In genomic region chr14:58076030-58076521, GRCm38 (mm10) we compare ENCODE assay signal across 8 mouse cellular contexts. TPM values are rescaled to one million over a fixed set of nuclear protein-coding genes. Genes with fewer than 3 reads are reported as not detected.
A peak's percentile ranks its signal among the peaks of the same experiment; 100 is the strongest.
DNase-seq lines count a peak whose midpoint lies in the region; ATAC-seq and TF ChIP-seq lines count a peak whose summit lies in the region.
"Had no signal": no experiment of that assay in that cellular context is flagged by ENCODE, and none has a peak within 500 bp of the region (broad histone marks: within the 10 kb centered on the region; RNA-seq: fewer than 3 reads in every experiment).

No protein-coding gene starts in this region.

- WGBS in forebrain, embryonic 10.5 days: under 1% methylated on average over 40 of the region's 40 CpGs
- 0% methylated on average over 29 of the region's 40 CpGs for WGBS in hindbrain, embryonic 11.5 days
- WGBS in stomach, embryonic 14.5 days: under 1% methylated on average over 36 of the region's 40 CpGs

- ATAC-seq in hindbrain, embryonic 11.5 days (ENCODE audit: low FRiP score): peak; percentile 63
- peak; percentile 74 for ATAC-seq in stomach, embryonic 14.5 days (ENCODE audit: insufficient number of reproducible peaks, insufficient read depth, low FRiP score, low read depth)

- H3K27ac ChIP-seq in bone marrow macrophage, adult 2 months (ENCODE audit: insufficient read depth, low read depth, low read length): no peak overlapping the region
- peak overlapping the region; percentile 53; the same call in 1 of the 2 replicates for H3K27ac ChIP-seq in forebrain, embryonic 10.5 days
- peak overlapping the region; percentile 77 for H3K27ac ChIP-seq in hindbrain, embryonic 11.5 days (ENCODE audit: low read depth, low read length)
- peak overlapping the region; percentile 69 for H3K27ac ChIP-seq in stomach, embryonic 14.5 days (ENCODE audit: low read length)

- no peaks in the 10 kb centered on the region for H3K9me3 ChIP-seq in forebrain, embryonic 10.5 days
- H3K9me3 ChIP-seq in hindbrain, embryonic 11.5 days (ENCODE audit: control insufficient read depth, low read length): no peaks in the 10 kb centered on the region
- H3K9me3 ChIP-seq in stomach, embryonic 14.5 days (ENCODE audit: control insufficient read depth, low read depth, low read length): no peaks in the 10 kb centered on the region

- H3K27me3 ChIP-seq in forebrain, embryonic 10.5 days (ENCODE audit: poor library complexity, severe bottlenecking): peaks cover 86% of the 10 kb centered on the region
- H3K27me3 ChIP-seq in hindbrain, embryonic 11.5 days (ENCODE audit: control insufficient read depth, insufficient read depth, low read length): peaks cover 56% of the 10 kb centered on the region
- peaks cover 22% of the 10 kb centered on the region for H3K27me3 ChIP-seq in stomach, embryonic 14.5 days (ENCODE audit: control insufficient read depth, insufficient read depth, low read length)

- peak overlapping the region; percentile 84 for H3K4me2 ChIP-seq in hindbrain, embryonic 11.5 days (replicated peaks; ENCODE audit: low read depth, low read length)
- peak overlapping the region; percentile 89 for H3K4me2 ChIP-seq in stomach, embryonic 14.5 days (replicated peaks; ENCODE audit: low read depth, low read length)

- H3K4me3 ChIP-seq in bone marrow macrophage, adult 2 months (ENCODE audit: insufficient read depth, low read length): peak overlapping the region; percentile 35
- H3K4me3 ChIP-seq in forebrain, embryonic 10.5 days: peak overlapping the region; percentile 66
- peak overlapping the region; percentile 57 for H3K4me3 ChIP-seq in hindbrain, embryonic 11.5 days (ENCODE audit: low read depth, low read length)
- H3K4me3 ChIP-seq in stomach, embryonic 14.5 days (ENCODE audit: low read depth, low read length): peak overlapping the region; percentile 41
- H3K4me3 ChIP-seq: erythroblast, embryonic 14.5 days had no signal

- no peaks in the 10 kb centered on the region for H3K4me1 ChIP-seq in bone marrow macrophage, adult 2 months (ENCODE audit: control insufficient read depth, insufficient read depth, low read length)
- peaks cover 58% of the 10 kb centered on the region for H3K4me1 ChIP-seq in forebrain, embryonic 10.5 days
- H3K4me1 ChIP-seq in hindbrain, embryonic 11.5 days (replicated peaks; ENCODE audit: control insufficient read depth, insufficient read depth, low read length): peaks cover 11% of the 10 kb centered on the region
- 0 out of 2 replicates have a peak, but pooled peaks cover 2% of the 10 kb centered on the region for H3K4me1 ChIP-seq in stomach, embryonic 14.5 days (ENCODE audit: control insufficient read depth, insufficient read depth, low read length)

- H3K9ac ChIP-seq in hindbrain, embryonic 11.5 days (ENCODE audit: low read depth, low read length): peak overlapping the region; percentile 64
- H3K9ac ChIP-seq in stomach, embryonic 14.5 days (replicated peaks; ENCODE audit: low read depth, low read length): peak overlapping the region; percentile 52

- no peak for TF ChIP-seq CTCF in bone marrow macrophage, adult 2 months (IDR thresholded peaks at IDR 0.05; ENCODE audit: low read depth, low read length)

- H3K36me3 ChIP-seq in forebrain, embryonic 10.5 days (replicated peaks): no peaks in the 10 kb centered on the region
- no peaks in the 10 kb centered on the region for H3K36me3 ChIP-seq in hindbrain, embryonic 11.5 days (ENCODE audit: control insufficient read depth, insufficient read depth, low read length)
- no peaks in the 10 kb centered on the region for H3K36me3 ChIP-seq in stomach, embryonic 14.5 days (ENCODE audit: control insufficient read depth, insufficient read depth, low read length)

- peak; percentile 69 for DNase-seq in ES-CJ7 (ENCODE audit: low read depth, low spot score)
- DNase-seq in forebrain, embryonic 10.5 days (ENCODE audit: extremely low spot score, low spot score): peak; percentile 54
- peak; percentile 87 for DNase-seq in hindbrain, embryonic 11.5 days (ENCODE audit: low spot score)
- DNase-seq in layer of hippocampus, postnatal 36 days: peak; percentile 65 to 70
- DNase-seq in lung, postnatal 4 days: peak; percentile 46 to 59

- no peak for TF ChIP-seq POLR2A in bone marrow macrophage, adult 2 months (IDR thresholded peaks at IDR 0.05; ENCODE audit: borderline replicate concordance, low read depth, low read length)

RNA-seq across cellular contexts. Expression of gene Fgf9, which starts 5.7 kb away (rescaled TPM):
- not detected in 2 replicates for polyA plus RNA-seq in bone marrow macrophage, adult 2 months (2012; ENCODE audit: insufficient read depth, insufficient read length, missing spikeins)
- polyA plus RNA-seq in forebrain, embryonic 10.5 days (2016; fragmentation: Nextera tagmentation; extraction: Ambion mirVana): 2.1 and 3.4 TPM in 2 replicates
- polyA plus RNA-seq in hindbrain, embryonic 11.5 days (2014; fragmentation: Nextera tagmentation; extraction: Ambion mirVana): 4.7 and 6.6 TPM in 2 replicates
- total RNA-seq in layer of hippocampus, postnatal 36 days (2021): 10 to 100 TPM; 17.1 to 19.2 TPM
- 12.6 and 13.3 TPM in 2 replicates for polyA plus RNA-seq in stomach, embryonic 14.5 days (2014; fragmentation: Nextera tagmentation; extraction: Ambion mirVana)
- polyA plus RNA-seq: erythroblast, embryonic 14.5 days had no signal
